Mouse (Mus musculus): ENCODE measurements around the gene Nono.
A peak's percentile ranks its signal among the peaks of the same experiment; 100 is the strongest.

Nono gene

DNA sequence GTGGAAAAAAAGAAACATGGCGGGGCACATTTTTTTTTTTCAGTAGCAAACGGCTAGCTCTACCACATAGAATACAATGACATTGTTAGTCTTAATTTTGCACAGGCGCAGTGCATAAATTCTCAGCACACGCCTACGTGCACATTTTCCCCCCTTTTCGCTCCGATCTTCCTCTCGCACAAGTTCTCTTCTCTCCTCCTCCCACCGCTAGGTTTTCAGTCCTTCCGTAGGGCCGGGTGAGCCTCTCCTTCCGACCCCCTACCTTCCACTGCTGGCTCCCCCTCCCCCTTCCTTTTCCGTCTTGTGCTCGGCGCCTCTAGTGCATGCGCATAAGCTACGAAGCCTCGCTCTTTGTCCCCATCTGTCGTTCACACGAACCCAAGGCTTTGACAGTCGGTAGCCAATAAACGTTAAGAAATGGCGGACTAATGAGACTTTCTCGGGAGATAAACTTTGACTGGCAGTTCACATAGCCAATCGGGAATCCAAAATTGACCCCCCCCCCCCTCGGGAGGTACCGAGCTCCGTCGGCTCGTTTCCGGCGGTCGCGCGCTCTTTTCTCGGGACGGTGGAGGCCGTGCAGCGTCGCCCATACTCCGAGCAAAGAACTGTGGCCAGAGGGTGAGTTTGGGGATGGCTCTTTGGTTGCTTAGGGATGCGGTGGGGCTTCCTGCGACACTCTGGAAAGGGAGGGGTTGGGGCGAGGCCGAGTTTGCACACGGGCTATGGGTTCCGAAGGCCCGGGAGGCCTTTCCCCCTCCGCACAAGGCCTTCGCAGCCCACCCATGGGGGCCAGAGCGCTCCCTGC is at the start of gene Nono:
Nono (plus strand) TSS at position 177 of the 808 bp plus-strand sequence.
- DNase-seq (ENCODE audit: low spot score in 2 of 2), result peak; percentile 88 to 90

DNA sequence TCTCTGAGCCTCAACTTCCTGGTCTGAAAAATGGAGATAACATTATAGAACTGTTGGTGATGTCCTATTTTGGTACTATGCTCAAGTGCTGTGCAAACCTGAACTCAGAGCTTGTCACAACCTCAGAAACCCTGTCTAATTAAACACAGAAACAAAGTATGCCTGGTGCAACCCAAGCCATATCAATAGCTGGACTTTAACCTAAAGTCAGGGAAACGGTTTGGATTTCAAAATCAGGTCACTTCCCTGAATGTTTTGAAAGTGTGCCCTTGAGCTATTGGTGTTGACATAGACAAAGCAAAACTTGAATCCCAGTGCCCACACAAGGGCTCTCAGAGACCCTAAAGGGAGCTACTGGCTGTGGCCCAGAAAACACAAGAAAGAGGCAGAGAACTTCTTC is 49.4 kb upstream of the Nono start:
- DNase-seq (ENCODE audit: low spot score in 2 of 2), result no peak

DNA sequence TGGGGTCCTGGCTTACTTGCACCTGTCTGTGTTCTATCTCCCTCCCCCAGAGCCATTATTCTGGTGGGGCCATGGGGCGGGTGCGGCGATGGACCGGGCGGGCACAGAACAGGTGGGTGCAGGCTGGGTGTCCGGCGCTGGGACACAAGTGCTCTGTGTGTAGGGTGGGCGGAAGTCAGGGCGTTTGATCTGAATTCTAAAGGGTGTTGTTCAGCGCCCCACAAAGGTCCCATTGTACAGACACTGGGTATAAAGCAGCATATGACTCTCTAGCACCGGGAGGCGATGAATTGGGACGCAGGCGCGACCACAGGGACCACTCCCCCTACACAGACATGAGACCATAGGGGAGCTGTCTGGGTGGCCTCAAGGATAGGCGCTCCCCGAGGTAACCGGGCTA is 45.7 kb upstream of the Nono start:
- DNase-seq (ENCODE audit: low spot score in 2 of 2), result no peak

DNA sequence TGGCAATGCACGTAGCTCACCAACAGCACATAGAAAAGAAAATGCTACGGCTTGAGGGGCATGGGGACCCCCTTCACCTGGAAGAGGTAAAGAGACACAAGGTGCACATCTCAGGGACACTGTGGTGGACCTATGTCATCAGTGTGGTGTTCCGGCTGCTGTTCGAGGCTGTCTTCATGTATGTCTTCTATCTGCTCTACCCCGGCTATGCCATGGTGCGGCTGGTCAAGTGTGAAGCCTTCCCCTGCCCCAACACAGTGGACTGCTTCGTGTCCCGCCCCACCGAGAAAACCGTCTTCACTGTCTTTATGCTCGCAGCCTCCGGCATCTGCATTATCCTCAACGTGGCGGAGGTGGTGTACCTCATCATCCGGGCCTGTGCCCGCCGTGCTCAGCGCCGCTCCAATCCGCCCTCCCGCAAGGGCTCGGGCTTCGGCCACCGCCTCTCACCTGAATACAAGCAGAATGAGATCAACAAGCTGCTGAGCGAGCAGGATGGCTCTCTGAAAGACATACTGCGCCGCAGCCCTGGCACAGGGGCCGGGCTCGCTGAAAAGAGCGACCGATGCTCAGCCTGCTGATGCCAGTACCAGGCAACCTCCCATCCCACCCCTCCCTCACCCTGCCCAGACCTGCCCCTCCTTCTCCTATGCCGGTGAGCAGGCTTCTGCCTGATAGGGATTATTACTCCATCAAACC is 44.5 kb upstream of the Nono start:
- no peak for DNase-seq (ENCODE audit: low spot score in 2 of 2)

DNA sequence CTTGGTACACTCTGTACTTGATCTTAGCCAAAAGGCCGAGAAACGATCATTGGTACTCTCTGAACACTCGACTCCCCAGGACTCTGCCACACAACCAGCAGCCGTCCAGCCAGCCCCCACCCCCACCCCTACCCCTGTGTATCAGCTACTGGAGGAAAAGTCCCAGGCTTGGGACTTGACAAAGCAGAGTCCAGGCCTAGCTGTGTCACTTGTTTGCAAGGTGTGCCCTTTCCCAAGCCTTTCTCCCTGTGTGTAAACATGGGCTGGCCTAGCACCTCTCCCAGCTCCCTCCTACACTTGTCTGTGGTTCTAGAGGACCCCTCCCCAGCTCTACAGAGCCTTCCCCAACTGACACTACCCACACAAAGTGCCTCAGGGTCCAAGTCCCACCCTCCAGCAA is 42.9 kb upstream of the Nono start:
- no peak for DNase-seq (ENCODE audit: low spot score in 2 of 2)

DNA sequence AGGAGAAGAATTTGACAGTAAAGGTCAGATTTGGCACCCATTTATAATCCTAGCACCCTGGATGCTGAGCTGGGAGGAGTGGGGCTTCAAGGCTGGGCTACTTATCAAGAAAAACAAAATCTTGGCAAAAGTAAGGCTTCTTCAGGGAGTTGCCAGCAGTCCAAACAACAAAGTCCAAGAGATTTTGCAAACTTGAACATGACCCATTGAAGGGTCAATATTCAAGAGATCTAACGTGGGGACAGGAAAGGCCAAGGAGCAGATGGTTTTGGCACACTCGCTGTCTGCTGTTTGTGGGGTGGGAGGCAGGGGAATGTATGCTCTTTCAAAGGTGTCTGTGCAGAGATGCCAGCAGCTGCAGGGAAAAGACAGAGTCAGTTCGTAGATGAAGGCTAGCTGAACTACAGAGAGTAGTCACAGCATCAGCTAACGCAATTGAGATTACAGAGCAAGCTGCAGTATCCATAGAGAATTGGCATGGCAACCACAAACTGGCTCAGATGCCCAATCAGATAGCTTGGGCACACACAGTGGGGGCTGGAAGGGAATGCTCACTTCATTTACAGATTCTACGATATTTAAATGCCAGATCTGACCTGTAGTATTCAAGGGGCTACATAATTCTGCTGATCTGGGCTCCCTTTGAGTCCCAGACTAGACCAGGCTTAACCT is 40.1 kb upstream of the Nono start:
- DNase-seq (ENCODE audit: low spot score in 2 of 2), result no peak

DNA sequence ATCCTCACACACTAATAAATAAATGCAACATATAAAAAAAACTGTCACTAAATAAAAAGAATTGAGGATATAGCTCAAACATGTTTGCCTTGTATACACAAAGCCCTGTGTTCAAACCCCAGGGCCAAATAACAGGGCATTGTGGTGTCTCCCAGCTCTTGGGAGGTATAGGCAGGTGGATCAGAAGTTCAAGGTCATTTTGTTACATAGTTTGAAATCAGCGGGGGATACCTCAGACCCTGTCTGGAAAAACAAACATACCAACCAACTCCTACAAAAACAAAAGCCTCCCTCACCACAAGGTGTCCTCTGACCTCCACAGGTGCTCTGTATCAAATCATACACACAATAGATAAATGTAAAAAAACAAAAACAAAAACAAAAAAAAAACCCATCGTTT is 34.8 kb upstream of the Nono start:
- no peak for DNase-seq (ENCODE audit: low spot score in 2 of 2)

DNA sequence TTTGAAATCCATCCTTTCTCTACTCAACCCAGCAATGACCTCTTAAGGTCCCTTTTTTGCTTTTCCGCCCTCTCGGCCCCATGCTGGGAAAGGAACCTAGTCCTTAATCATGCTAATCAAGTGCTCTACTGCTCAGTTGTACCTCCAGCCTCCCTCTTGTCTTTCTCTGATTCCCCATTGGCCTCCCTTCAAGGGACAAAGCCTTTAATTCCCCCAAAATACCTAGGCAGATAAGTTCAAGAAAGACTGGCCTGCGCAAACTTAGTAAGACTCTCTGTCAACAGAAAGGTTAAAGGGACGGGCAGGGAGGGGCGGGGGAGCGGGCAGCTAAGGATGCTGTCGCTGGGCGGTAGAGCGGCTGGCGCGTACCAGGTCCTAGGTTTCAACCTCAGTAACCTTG is 32.7 kb upstream of the Nono start:
- no peak for DNase-seq (ENCODE audit: low spot score in 2 of 2)

DNA sequence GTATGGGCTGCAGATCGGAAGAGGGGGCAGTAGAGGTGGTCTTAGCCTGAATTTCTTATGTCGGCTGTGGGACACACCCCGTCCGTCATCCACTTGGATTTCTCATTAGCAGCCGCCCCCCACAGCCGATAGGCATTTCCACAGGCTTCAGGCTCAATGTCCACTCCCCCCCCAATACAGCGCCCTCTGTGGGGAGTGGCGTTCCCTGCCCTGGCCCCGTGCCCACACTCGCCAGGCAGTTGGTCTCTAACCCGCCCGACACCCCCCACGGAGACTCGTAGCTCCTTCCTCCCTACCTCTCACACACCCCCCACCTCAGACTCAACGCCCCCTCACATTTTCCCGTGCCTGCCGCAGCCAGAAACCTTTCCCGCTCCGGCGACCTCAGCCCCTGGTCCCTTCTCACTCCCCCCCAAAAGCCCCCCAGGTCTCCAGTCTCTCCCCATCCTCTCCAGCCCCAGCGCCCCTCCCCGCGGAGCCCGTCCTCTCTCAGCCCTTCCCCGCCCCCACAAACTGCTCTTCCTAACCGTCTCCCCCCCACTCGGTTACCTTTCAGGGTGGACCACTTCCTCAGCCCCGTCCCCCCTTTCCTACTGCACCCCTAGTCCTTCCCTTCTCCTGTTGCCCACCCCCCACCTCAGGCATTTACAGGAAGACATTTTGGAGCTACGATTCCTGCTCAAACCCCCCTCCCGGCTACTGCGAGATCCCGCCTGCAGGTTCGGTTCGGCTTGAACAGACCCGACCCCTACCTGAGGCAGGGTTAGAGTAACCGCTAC is 10.0 kb upstream of the Nono start:
- peak; percentile 3 to 25 for DNase-seq (ENCODE audit: low spot score in 2 of 2)

DNA sequence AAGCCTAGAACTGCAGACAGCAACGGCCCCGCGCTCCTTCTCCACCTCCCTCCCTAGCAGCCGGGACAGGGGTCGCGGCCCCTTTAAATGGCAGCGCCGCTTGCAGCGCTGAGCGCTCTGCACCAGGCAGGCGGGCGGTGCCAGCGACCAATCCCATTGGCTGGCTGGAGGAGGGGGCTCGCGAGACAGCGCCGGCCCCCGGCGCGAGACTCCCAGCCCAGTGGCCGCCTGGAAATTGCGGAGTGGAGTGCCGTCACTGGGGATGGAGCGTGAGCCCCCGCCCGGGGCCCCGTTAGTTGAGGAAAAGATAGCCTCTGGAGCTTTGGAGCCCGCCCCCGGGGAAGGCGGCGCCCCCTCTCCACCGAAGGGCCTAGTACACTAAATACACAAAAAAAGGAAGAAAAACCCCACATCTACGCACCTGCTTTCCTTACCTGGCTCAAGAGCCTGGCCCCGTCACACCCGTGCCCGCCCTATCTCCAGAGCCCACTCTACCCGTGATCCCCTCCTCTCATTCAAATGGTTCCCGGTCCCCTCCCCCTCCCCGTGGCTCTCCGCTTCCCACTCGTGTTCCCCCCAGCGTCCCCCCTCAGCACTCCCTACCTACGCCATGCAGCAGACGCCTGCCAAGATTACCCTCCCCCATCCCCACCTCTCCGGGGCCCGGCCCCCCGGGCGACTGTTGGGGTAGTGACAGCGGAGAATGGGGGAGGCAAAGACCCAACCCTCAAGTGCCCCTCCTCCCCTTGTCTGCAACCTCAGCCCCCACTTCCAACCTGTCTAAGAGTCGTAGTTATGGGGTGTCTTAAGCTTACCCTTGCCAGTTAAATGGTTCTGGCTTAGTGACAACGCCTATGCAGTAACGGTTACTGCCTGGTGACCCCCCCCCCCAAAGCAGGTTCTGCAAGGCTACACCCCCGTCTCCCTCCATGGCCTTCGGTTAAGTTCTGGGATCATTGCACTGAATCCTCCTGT is 9.1 kb upstream of the Nono start:
- DNase-seq (ENCODE audit: low spot score in 2 of 2), result peak; percentile 83 to 86

DNA sequence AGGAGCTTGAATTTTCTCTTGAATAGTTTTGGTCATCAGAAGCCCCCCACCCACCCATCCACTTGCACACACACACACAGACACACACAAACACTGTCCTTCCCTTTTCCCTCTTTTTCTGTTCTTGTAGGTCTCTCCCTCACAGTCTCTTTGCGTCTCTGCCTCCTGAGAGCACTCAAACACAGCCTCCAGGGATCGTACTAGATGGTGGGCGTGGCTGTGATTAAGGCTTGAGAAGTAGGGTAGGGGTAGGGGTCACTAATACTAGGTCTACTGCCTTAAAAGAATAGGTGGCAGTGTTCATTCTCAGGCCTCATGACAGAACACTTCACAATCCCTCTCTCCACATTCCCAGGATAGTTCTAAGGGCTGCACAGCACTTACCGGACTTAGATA is 8.4 kb upstream of the Nono start, which contains the start of gene Zmym3:
Zmym3 (minus strand) TSS at position 150 of the 396 bp plus-strand sequence.
- no peak for DNase-seq (ENCODE audit: low spot score in 2 of 2)

DNA sequence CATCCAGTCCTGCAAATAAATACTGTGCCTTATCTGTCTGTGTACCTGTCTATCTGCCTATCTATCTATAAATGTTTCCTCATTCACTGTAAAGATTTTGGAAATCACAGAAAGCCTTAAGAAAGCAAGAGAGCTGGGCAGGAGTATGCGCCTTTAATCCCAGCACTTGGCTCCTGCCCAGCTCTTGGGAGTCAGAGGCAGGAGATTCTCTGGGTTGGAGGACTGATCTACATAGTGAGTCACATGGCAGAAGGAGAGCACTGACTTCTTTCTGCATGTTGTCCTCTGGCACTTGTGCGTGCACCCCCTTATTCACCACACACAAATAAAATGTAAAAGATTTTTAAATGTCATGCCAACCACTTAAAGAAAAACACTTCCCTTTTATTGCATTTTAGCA is 5.7 kb upstream of the Nono start:
- DNase-seq (ENCODE audit: low spot score in 2 of 2), result no peak

DNA sequence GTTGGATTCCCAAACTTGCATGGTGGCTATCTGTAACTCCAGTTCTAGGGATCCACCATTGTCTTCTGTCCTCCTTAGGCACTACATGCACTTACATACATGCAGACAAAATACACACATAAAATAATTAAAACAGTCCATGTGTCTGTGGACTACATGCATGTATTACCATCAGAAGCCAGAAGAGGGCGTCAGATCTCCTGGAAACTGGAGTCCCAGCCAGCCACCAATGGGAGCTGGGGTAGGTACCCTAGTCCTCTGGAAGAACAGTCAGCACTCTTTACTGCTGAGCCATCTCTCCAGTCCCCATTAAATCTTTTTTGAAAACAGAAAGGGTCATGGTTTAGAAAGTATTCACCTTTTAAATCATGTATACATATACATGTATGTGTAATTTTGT is 1.3 kb upstream of the Nono start:
- peak in 1 of 2 experiments; percentile 18 for DNase-seq (ENCODE audit: low spot score in 2 of 2)

DNA sequence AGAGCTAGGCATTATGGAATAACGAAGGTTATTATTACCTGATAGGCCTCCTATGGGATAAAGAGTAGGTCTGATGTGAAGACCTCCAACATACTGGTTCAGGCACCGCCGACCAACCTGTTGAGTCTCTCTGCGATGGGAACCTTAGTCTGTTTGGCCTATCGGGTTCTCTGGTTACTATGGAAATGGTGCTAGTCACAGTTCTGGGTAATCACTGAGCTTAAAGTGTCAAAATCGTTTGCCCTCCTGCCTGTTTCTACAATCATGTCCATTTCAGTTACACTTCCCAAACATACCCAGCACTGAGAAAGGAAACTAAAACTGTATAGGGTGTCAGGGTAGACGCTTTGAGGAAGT is 355 bp upstream of the Nono start:
- no peak for DNase-seq (ENCODE audit: low spot score in 2 of 2)

DNA sequence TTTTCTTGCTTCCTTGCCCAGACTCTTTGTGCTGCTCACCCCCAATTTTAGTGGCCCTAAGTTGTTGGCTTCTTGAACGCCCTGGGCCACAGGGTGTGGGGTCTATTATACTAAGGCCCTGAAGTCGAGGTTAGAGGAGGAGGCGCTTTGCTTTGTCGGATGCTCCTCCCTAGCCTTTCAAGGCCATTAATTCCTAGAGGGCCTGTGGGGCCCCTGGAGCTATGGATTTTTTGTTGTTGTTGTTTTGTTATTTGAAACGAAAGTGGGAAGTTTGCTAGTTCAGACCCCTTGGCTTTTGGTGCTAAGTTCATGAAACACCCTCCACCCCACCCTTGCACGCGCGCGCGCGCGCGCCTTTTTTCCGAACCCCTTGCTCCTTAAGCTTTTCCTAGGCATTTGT is 858 bp downstream of the Nono start:
- peak in 1 of 2 experiments; percentile 4 for DNase-seq (ENCODE audit: low spot score in 2 of 2)

DNA sequence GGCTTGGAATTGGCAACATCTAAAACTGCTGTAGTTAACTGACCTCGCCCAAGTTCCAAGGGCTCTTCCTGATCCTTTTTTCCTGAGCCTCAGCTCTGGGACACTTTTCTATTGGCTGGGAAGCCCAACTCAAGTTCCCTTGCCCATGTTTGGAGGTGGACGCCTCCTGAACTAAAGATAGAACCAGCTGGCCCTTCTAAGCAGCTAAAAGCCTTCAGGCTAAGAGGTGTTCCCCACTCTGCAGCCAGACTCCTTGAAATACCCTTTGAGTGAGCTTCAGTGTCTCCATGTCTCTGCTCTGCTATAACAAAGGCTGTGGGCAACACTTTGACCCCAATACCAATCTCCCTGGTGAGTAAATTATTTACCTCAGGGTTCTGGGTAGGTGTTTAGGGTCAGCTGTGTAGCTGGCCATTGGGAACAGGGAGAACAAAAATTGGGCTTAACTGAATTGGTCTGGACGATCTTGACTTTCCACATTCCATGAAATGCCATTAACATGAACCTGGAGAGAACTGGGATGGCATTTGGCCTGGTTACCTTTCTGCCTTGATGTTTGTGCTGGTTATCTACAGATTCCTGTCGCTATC is 19.9 kb downstream of the Nono start, which contains the start of gene Itgb1bp2:
Itgb1bp2 (plus strand) TSS at position 203 of the 590 bp plus-strand sequence.
- DNase-seq (ENCODE audit: low spot score in 2 of 2), result no peak

DNA sequence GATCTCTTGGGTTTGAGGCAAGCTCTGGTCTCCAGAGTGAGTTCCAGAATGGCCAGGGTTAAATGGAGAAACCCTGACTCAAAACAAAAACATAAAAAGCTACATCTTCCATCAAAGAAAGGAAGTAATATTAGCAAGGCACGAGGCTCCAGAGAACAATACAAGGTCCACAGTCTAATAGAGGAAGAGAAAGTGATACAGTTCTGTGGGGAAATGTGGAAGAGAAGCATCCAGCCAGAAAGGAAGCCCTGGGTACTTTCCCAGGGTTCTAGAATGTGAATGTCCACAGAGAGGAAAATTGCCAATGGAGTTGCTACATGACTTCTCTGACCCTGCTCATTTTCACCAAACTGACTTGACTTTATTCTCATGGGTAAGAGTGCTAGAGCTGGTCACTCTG is 22.0 kb downstream of the Nono start:
- no peak for DNase-seq (ENCODE audit: low spot score in 2 of 2)

DNA sequence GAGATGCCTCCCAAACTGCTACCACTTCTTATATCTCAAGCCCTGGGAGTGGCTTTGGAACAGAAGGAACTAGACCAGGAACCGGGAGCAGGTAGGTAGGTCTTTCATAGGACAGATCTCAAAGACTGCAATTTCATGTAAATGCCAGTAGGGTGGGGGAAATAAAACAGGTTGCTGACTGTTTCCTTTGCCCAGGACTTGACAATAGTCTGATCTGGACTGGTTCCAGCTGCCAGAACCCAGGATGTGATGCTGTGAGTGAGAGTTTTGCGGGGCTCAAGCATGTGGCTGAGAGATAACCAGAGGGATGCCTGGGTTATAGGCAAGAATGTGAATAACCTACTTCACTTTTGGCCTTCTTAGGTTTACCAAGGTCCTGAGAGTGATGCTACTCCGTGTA is 22.5 kb downstream of the Nono start:
- DNase-seq (ENCODE audit: low spot score in 2 of 2), result no peak

DNA sequence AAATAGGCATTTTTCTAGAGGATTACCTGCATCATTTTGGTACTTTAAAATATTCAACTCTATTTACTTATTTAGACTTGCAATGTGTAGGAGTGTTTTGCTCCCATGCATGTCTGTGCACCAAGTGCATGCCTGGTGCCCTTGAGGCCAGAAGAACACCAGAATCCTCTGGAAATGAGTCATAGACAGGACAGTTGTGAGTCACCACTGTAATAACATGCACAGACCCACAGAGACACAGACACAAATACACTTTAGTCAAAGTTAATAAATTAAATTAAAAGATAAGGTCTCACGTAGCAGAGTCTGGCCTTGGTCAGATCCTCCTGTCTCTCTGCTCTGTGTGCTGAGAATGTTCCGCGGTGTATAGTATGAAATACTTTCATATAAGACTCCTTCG is 43.1 kb downstream of the Nono start:
- no peak for DNase-seq (ENCODE audit: low spot score in 2 of 2)

DNA sequence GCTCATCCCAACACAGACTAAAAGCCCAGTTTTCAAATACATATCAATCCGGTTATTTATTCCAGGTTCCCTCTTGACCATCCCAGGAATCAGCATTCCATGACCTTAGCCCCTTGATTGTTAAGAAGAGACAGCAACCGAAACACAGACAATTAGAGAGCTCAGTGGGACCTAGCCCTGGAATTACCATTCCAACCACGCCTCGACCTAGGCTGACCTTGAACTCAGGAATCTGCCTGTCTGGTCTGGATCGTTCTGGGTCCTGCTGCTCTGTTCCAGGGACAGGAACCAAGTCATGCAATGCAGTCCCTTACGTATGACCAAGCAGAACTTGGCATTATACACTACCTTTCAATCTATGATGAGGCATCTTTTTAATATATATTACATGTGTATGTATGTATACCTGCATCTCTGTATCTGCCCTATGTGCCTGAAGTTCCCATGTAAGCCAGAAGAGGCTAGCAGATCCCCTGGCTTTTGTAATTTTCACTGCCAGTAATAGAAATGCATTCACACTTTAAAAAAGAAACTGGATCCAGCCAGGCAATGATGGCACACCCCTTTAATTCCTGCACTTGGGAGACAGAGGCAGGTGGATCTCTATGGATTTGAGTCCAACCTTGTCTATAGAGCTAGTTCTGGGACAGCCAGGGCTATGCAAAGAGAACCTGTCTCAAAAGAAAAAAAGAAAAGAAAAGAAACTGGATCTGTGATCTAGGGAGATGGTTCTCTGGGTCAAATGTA is 52.7 kb downstream of the Nono start:
- DNase-seq (ENCODE audit: low spot score in 2 of 2), result no peak
